Mouse (Mus musculus): ENCODE measurements around the gene Msantd3. TPM values are rescaled to one million over a fixed set of nuclear protein-coding genes. Genes with fewer than 3 reads are reported as not detected.

Gene Msantd3
- polyA plus RNA-seq, 1 experiment from 2014 or later: 38.1 TPM

DNA sequence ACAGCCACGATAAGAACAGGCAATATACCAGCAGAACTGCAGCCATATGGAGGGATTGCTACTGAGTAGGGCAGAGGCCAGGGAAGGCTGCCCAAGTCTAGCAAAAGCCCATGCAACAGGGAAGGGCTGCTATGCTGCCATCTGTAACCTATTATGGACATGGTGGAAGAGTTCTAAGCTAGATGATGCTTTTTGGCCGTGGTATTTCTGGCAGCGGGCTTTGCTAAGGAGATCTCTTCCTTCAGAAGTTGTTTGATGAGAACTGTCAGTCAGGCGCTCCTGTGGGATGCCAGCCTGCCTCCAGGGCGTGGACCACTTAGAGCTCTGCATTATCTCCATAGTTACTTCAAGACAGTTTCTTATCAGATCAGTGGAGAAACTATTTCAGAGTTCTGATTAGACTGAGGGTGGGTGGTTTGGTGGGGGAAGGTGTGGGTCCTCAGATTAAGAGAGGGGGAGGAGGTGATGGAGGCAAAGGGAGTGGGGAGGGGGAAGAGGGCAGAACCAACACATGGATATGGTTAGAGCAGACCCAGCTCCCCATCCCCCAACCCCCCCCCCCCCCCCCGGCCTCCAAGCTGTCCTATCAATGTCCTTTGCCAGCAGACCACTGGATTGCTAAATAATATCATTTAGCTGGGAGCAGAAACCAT is 8.8 kb downstream of the Msantd3 start:
- ATAC-seq (ENCODE audit: low FRiP score, low TSS enrichment) (no peak), DNase-seq (peak; percentile 29)
- WGBS: 31% methylated on average over 6 of the region's 6 CpGs
- H3K4me1 ChIP-seq (ENCODE audit: control insufficient read depth, insufficient read depth, low read length): peaks cover 51% of the 10 kb centered on the region
- no peak overlapping the region; the same call in 1 of the 2 replicates for H3K9ac ChIP-seq (replicated peaks; ENCODE audit: low read length)
- H3K9me3 ChIP-seq (ENCODE audit: control insufficient read depth, low read length): no peaks in the 10 kb centered on the region
- no peaks in the 10 kb centered on the region for H3K27me3 ChIP-seq (ENCODE audit: control insufficient read depth, insufficient read depth, low read length)
- no peak overlapping the region for H3K4me2 ChIP-seq (ENCODE audit: low read length)
- H3K36me3 ChIP-seq (ENCODE audit: control insufficient read depth, insufficient read depth, low read length): peaks cover 14% of the 10 kb centered on the region
- H3K4me3 ChIP-seq (replicated peaks; ENCODE audit: low read depth, low read length): no peak overlapping the region
- H3K27ac ChIP-seq (replicated peaks; ENCODE audit: low read depth, low read length): peak overlapping the region; percentile 38; the same call in 1 of the 2 replicates

DNA sequence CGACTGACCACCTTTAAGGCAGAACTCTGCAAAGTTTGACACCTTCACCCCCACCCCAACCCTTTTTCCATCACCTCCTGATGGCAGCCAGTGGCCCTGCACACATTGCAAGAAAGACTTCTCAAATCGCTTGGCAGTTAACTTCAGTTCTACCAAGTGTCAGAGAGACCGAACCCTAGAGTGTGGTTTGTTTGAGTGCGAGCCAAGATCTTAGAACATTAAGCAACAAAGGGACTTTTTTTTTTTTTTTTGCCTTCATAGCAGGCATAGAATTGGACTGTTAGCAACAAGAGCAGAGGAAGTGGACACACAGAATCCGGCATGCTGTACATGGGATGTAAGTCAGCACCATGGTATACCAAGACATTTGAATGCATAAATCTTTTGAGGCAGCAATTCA is 9.9 kb downstream of the Msantd3 start:
- no peaks in the 10 kb centered on the region for H3K9me3 ChIP-seq (ENCODE audit: control insufficient read depth, low read length)
- ATAC-seq (ENCODE audit: low FRiP score, low TSS enrichment) (no peak), DNase-seq (no peak)
- H3K9ac ChIP-seq (replicated peaks; ENCODE audit: low read length): no peak overlapping the region
- H3K4me3 ChIP-seq (replicated peaks; ENCODE audit: low read depth, low read length): no peak overlapping the region
- WGBS: 82% methylated on average over 5 of the region's 5 CpGs
- H3K27me3 ChIP-seq (ENCODE audit: control insufficient read depth, insufficient read depth, low read length): no peaks in the 10 kb centered on the region
- H3K4me1 ChIP-seq (ENCODE audit: control insufficient read depth, insufficient read depth, low read length): peaks cover 42% of the 10 kb centered on the region
- no peak overlapping the region for H3K4me2 ChIP-seq (ENCODE audit: low read length)
- H3K27ac ChIP-seq (replicated peaks; ENCODE audit: low read depth, low read length): no peak overlapping the region
- peaks cover 21% of the 10 kb centered on the region for H3K36me3 ChIP-seq (ENCODE audit: control insufficient read depth, insufficient read depth, low read length)

DNA sequence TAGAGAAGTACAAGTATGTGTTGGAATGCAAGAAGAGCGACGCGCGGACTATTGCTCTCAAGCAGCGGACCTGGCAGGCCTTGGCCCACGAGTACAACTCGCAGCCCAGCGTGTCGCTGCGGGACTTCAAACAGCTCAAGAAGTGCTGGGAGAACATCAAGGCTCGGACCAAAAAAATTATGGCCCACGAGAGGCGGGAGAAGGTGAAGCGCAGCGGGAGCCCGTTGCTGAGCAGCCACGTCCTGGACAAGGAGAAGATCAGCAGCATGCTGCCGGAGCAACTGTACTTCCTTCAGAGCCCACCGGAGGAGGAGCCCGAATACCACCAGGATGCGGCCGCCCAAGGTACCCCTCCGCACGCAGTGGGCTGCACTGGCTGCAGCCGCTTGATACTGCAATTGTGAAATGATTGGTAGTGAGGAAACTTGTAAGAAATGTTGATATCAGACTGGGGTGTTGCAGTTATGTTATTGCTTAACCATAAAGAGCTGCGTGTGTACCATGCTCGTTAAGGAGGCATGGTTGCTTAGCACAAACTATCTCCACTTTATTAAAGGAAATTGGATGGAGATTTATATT is 12.8 kb downstream of the Msantd3 start:
- peaks cover 16% of the 10 kb centered on the region for H3K4me1 ChIP-seq (ENCODE audit: control insufficient read depth, insufficient read depth, low read length)
- no peaks in the 10 kb centered on the region for H3K9me3 ChIP-seq (ENCODE audit: control insufficient read depth, low read length)
- H3K4me2 ChIP-seq (ENCODE audit: low read length): no peak overlapping the region
- DNase-seq (no peak), ATAC-seq (ENCODE audit: low FRiP score, low TSS enrichment) (no peak)
- peaks cover 35% of the 10 kb centered on the region for H3K36me3 ChIP-seq (ENCODE audit: control insufficient read depth, insufficient read depth, low read length)
- no peak overlapping the region for H3K27ac ChIP-seq (replicated peaks; ENCODE audit: low read depth, low read length)
- H3K4me3 ChIP-seq (replicated peaks; ENCODE audit: low read depth, low read length): no peak overlapping the region
- H3K27me3 ChIP-seq (ENCODE audit: control insufficient read depth, insufficient read depth, low read length): no peaks in the 10 kb centered on the region
- H3K9ac ChIP-seq (replicated peaks; ENCODE audit: low read length): no peak overlapping the region
- 96% methylated on average over 27 of the region's 27 CpGs for WGBS

DNA sequence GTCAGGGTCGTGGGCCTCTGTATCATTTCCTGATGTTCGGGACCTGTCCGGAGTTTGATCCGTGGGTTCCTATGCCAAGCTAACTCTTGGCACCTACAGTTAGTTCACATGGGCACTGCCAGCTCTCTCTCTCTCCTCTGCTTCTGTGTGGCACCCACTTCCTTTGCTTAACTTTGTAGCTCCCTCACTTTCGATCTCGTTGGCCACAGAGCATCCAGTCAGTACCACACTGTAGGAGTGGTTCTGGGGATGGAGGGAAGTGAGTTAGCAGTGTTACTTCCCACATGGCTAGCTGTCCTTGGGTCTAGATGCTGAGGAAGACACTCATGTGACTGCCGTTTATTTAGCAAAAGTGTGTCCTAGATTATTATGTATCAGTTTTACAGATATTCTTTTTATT is 14.4 kb downstream of the Msantd3 start:
- no peak overlapping the region for H3K4me2 ChIP-seq (ENCODE audit: low read length)
- 0 out of 2 replicates have a peak, but pooled peaks cover under 1% of the 10 kb centered on the region for H3K4me1 ChIP-seq (ENCODE audit: control insufficient read depth, insufficient read depth, low read length)
- no peaks in the 10 kb centered on the region for H3K9me3 ChIP-seq (ENCODE audit: control insufficient read depth, low read length)
- DNase-seq (no peak), ATAC-seq (ENCODE audit: low FRiP score, low TSS enrichment) (no peak)
- WGBS: 96% methylated on average over 7 of the region's 7 CpGs
- no peak overlapping the region for H3K9ac ChIP-seq (replicated peaks; ENCODE audit: low read length)
- H3K27ac ChIP-seq (replicated peaks; ENCODE audit: low read depth, low read length): no peak overlapping the region
- no peak overlapping the region for H3K4me3 ChIP-seq (replicated peaks; ENCODE audit: low read depth, low read length)
- no peaks in the 10 kb centered on the region for H3K27me3 ChIP-seq (ENCODE audit: control insufficient read depth, insufficient read depth, low read length)
- peaks cover 35% of the 10 kb centered on the region for H3K36me3 ChIP-seq (ENCODE audit: control insufficient read depth, insufficient read depth, low read length)

DNA sequence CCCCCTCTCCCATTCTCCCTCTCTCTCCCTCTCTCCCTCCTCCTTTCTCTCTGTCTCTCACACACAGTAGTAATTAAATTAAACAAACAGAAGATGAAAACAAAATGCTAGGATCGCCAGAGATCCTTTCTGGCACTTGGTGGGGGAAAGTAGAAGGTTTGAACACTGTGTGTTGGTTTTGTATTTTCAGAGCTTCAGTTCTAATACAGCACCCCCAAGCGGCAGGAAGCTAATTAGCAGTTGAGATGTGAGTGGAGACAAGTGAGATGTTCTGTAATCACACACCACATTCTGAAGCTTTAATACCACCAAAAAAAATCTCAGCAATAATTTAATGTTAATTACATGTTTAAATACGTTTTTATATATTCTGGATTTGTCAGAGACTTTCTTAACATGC is 16.0 kb downstream of the Msantd3 start:
- Histone ChIP-seq H3K9me3 (ENCODE audit: control insufficient read depth, low read length) (no peaks in the 10 kb centered on the region), H3K36me3 (ENCODE audit: control insufficient read depth, insufficient read depth, low read length) (peaks cover 39% of the 10 kb centered on the region), H3K27me3 (ENCODE audit: control insufficient read depth, insufficient read depth, low read length) (no peaks in the 10 kb centered on the region), H3K4me3 (replicated peaks; ENCODE audit: low read depth, low read length) (no peak overlapping the region), H3K4me1 (ENCODE audit: control insufficient read depth, insufficient read depth, low read length) (no peaks in the 10 kb centered on the region), H3K27ac (replicated peaks; ENCODE audit: low read depth, low read length) (no peak overlapping the region), H3K4me2 (ENCODE audit: low read length) (no peak overlapping the region), H3K9ac (replicated peaks; ENCODE audit: low read length) (no peak overlapping the region)
- DNase-seq (peak; percentile 70), ATAC-seq (ENCODE audit: low FRiP score, low TSS enrichment) (no peak)
- whole genome bisulfite sequencing: 30% methylated on average over 3 of the region's 3 CpGs

DNA sequence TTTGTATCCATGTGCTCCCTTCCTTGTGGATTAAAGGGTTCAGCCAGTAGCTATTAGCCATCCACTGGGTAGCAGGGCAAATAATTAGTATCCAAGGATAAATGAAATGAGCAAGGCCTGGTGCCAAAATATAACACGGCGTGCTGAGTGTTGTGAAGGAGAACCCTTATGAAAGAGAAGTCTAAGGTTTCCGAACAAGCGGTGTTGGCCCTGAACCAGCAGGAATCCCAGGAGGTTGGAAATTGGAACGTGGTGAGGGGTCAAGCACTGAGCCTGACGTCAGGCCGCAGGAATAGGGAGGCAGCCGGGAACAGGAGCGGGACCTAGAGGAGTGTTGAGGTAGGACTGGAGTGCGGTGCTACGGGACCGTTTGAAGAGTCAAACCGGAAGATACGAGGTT is 19.9 kb downstream of the Msantd3 start:
- Histone ChIP-seq H3K27ac (replicated peaks; ENCODE audit: low read depth, low read length) (no peak overlapping the region), H3K9me3 (ENCODE audit: control insufficient read depth, low read length) (no peaks in the 10 kb centered on the region), H3K4me2 (ENCODE audit: low read length) (no peak overlapping the region), H3K4me1 (ENCODE audit: control insufficient read depth, insufficient read depth, low read length) (no peaks in the 10 kb centered on the region), H3K9ac (replicated peaks; ENCODE audit: low read length) (no peak overlapping the region), H3K36me3 (ENCODE audit: control insufficient read depth, insufficient read depth, low read length) (peaks cover 48% of the 10 kb centered on the region), H3K27me3 (ENCODE audit: control insufficient read depth, insufficient read depth, low read length) (no peaks in the 10 kb centered on the region), H3K4me3 (replicated peaks; ENCODE audit: low read depth, low read length) (no peak overlapping the region)
- DNase-seq (no peak), ATAC-seq (ENCODE audit: low FRiP score, low TSS enrichment) (no peak)
- 87% methylated on average over 14 of the region's 14 CpGs for WGBS

DNA sequence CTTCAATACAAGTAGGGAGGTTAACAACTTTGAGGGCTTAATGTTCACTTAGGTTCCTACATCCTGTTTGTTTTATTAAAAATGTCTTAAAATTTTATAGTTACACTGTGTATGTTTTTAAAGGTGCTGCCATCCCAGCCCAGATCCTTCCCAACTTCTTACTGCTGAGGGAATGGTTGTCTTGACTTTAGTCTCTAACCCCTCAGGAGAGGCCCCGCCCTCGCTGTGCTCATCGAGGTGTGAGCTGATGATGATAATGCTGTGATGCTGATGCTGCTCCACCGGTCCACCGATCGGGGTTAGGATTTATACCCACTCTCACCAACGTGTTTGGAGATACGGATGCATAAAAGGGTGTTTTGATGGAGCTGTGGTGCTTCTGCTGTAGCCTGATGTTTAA is 22.1 kb downstream of the Msantd3 start:
- H3K9ac ChIP-seq (replicated peaks; ENCODE audit: low read length): no peak overlapping the region
- no peak for DNase-seq
- no peak overlapping the region for H3K4me2 ChIP-seq (ENCODE audit: low read length)
- no peak overlapping the region for H3K4me3 ChIP-seq (replicated peaks; ENCODE audit: low read depth, low read length)
- H3K36me3 ChIP-seq (ENCODE audit: control insufficient read depth, insufficient read depth, low read length): peaks cover 43% of the 10 kb centered on the region
- no peak for ATAC-seq (ENCODE audit: low FRiP score, low TSS enrichment)
- no peaks in the 10 kb centered on the region for H3K27me3 ChIP-seq (ENCODE audit: control insufficient read depth, insufficient read depth, low read length)
- no peaks in the 10 kb centered on the region for H3K4me1 ChIP-seq (ENCODE audit: control insufficient read depth, insufficient read depth, low read length)
- H3K9me3 ChIP-seq (ENCODE audit: control insufficient read depth, low read length): no peaks in the 10 kb centered on the region
- 94% methylated on average over 8 of the region's 8 CpGs for WGBS
- no peak overlapping the region for H3K27ac ChIP-seq (replicated peaks; ENCODE audit: low read depth, low read length)

DNA sequence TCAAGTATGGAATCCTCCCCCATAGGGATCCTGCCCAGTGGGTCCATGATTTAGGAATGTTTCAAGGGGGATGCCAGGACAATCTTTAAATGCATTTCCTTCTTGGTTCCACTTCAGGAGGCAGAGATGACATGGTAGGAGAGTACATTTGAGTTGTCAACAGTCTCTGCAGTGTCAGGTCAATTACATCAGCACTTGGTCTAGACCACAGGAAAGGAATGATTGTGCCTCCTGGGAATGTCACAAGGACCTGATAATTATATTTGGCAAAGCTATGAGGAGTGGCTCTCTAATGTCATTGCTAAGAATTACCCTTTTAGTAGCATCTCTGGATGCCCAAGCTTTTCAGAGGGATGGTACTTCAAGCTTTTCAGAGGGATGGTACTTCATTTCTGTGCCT is 25.2 kb downstream of the Msantd3 start:
- H3K4me1 ChIP-seq (ENCODE audit: control insufficient read depth, insufficient read depth, low read length): no peaks in the 10 kb centered on the region
- no peaks in the 10 kb centered on the region for H3K9me3 ChIP-seq (ENCODE audit: control insufficient read depth, low read length)
- ATAC-seq (ENCODE audit: low FRiP score, low TSS enrichment) (no peak), DNase-seq (no peak)
- H3K27ac ChIP-seq (replicated peaks; ENCODE audit: low read depth, low read length): no peak overlapping the region
- no peak overlapping the region for H3K9ac ChIP-seq (replicated peaks; ENCODE audit: low read length)
- H3K4me2 ChIP-seq (ENCODE audit: low read length): no peak overlapping the region
- H3K27me3 ChIP-seq (ENCODE audit: control insufficient read depth, insufficient read depth, low read length): no peaks in the 10 kb centered on the region
- peaks cover 36% of the 10 kb centered on the region for H3K36me3 ChIP-seq (ENCODE audit: control insufficient read depth, insufficient read depth, low read length)
- H3K4me3 ChIP-seq (replicated peaks; ENCODE audit: low read depth, low read length): no peak overlapping the region

DNA sequence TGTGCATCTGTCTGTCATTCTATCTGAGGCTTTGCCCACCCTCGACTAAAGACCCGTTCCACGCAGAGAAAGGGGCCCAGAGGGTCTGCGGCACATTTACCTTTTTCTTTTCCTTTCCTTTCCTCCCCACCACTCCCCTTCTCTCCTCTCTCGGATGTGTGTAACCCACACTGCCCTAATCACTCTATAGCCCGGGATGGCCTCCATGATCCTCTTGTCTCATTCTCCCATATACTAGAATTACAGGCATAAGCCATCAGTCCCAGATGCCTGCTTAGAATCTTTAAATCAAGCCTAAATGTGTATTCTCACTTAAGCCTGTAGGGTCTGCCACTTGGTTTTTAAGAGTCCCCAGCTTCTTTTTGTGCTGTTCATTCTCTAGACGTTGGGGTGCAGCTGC is 36.6 kb downstream of the Msantd3 start:
- Histone ChIP-seq H3K4me3 (replicated peaks; ENCODE audit: low read depth, low read length) (no peak overlapping the region), H3K36me3 (ENCODE audit: control insufficient read depth, insufficient read depth, low read length) (no peaks in the 10 kb centered on the region), H3K27ac (replicated peaks; ENCODE audit: low read depth, low read length) (no peak overlapping the region), H3K27me3 (ENCODE audit: control insufficient read depth, insufficient read depth, low read length) (no peaks in the 10 kb centered on the region), H3K9ac (replicated peaks; ENCODE audit: low read length) (no peak overlapping the region), H3K4me2 (ENCODE audit: low read length) (no peak overlapping the region), H3K4me1 (ENCODE audit: control insufficient read depth, insufficient read depth, low read length) (no peaks in the 10 kb centered on the region), H3K9me3 (ENCODE audit: control insufficient read depth, low read length) (no peaks in the 10 kb centered on the region)
- 84% methylated on average over 7 of the region's 7 CpGs for WGBS
- no peak for DNase-seq
- no peak for ATAC-seq (ENCODE audit: low FRiP score, low TSS enrichment)

Data from midbrain, embryonic 14.5 days (tissue).